Mouse (Mus musculus): ENCODE results near the gene Htra2. TPM values are rescaled to one million over a fixed set of nuclear protein-coding genes. Genes with fewer than 3 reads are reported as not detected.

Gene Htra2
- total RNA-seq, 2 experiments from 2014 or later: 31.2 to 32.7 TPM

DNA sequence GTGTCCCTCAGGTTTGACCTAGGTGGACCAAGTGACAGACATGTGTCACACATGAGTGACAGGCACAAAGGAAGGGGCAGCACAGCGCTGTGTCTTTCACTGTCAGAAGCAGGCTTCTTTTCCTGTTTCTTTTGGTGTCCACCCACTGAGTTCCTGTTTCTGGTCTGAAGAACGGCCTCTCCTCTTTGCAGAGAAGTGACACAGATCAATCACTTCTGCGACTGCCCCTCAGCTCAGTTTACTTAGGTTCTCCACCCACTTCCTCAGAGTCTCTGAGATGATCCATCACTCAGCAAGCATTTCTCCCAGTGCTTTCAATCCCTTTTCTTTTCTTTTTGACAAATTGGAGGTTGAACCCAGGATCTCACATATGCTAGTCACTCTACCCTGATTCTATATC, 46.4 kb downstream of the Htra2 start:
- DNase-seq: peak in 1 of 2 experiments; percentile 42

DNA sequence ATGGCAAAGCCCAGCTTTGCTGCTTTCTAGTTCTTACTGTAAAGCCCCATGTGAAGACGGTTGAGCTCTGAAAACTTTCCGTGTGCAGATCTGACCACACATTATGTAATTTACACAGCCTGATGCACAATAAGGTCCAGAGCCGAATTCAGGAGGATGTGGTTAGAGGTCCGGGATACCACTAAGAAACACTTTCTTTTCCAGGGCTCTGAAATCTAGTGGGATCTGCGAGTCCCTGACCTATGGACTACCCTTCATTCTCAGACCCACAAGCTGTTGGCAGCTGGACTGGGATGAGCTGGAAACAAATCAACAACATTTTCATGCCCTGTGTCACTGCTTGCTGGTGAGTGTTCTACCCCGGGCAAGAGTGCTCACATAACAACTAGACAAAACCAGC, 49.0 kb downstream of the Htra2 start:
- no peak for DNase-seq

DNA sequence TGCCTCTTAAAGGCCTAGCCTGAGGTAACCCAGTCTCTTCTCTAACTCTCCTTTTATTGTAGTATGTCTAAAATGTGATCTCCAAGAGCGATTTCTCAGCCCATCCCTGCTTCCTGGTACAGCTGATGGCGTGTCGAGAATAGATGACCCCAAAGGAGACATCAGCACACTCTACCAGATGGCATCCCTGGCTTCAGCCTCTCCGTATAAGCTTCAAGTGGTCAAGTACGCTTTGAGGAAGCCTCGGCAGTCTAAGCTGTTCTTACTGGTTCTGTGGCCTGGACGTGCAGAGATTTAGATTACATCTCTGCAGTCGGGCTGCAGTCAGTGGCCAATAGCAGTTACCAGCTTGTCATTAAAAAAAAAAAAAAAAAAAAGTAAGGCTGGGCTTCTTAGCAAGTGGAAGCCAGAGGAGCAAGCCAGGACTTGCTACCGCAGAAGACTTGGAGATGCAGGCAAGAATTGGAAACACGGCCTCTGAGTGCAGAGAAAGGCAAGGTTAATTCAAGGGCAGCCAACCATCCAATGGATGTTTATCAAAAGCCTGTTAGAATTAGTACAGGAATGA, 49.5 kb downstream of the Htra2 start:
- DNase-seq: no peak

DNA sequence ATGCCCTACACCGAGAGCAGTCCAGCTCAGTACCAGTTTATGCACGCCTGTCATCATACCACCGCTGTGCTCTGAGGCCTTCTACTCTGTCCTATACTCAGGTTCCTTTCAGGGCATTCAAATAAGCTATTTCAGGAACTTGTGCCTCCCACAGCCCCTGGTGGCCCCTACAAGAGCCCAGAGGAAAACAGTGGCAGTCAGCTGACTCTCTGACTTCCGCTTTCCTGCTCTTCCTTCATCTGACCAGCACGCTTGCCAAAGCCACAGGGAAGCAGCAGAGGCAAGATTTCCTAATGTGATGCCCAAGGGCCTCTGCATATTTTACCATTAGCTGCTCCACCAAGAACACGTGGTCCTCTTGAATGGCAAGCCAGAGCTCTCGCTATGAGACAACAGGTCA, 50.2 kb downstream of the Htra2 start:
- peak; percentile 33 to 79 for DNase-seq

DNA sequence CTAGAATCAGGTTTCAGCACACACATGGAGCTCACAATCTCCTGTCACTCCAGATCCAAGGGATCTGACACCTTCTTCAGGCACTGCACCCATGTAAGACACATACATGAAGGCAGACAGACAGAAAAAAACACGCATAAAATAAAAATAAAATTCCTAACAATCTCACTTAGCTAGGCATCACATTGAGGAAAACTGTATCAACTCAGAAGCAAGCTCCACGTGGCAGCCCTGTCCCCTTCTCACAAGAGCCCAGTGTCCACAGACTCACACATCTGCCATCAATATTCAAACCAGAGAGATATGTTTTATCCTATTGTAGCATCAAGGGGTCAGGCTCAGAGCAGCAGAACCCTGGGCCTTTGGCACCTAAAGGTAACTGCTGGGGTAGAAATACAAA, 50.8 kb downstream of the Htra2 start:
- DNase-seq: no peak

DNA sequence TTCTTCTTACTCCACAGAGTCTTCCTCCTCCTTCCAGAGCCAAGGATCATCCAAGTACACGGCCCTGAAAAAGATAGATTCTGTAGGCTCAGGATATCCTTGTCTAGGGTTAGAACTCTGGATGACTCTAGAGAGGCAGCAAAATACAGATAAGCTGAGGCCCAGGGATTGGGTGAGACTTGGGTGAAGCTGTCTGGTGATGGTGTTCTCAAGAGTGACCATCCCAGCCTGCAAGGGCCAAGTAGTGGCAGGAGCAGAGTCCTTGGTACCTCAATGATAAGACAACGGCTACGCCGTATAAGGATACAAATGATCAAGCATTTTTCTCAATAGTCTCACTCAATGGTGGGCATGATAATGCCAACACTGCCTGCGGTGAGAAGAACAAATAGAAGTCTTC, 51.2 kb downstream of the Htra2 start:
- no peak for DNase-seq

DNA sequence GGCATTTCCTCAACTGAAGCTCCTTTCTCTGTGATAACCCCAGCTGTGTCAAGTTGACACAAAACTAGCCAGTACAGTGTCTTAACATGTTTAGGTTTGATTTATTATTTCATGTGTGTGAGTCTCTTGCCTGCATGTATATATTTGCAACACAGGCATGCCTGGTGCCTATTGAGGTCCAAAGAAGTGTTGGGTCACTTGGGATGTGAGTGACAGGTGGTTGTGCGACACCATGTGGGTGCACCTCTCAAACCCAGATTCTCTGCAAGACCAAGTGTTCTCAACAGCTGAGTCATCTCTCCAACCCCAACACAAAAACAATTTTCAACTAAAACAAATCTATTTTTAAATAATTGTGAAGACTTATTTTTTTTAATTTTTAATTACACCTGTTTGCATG, 52.0 kb downstream of the Htra2 start:
- no peak for DNase-seq

Small RNA genes within 50 kb of the gene (microRNA-seq; reads per million reads assigned to microRNA genes)
- gene Mir3470a: 0 reads per million in 2 experiments
- gene Mir7040: 0 to 0.27 reads per million in 2 experiments

Other genes with a start within 250 kb of the Htra2 start
- gene Sema4f, start 115.5 kb downstream of the Htra2 start, total RNA-seq (2021): under 1 TPM; 0.12 to 0.15 TPM
- under 1 TPM in 1 of 2 experiments, not detected in 1; 0.36 TPM for gene M1ap, start 108.4 kb downstream of the Htra2 start, total RNA-seq (2021)
- gene Dok1, start 21.8 kb downstream of the Htra2 start, total RNA-seq (2021): 1 to 10 TPM; 2.7 to 4.7 TPM
- 1 to 10 TPM; 1.7 to 2.3 TPM for gene Loxl3, start 21.1 kb downstream of the Htra2 start, total RNA-seq (2021)
- gene Aup1, start 752 bp downstream of the Htra2 start, total RNA-seq (2021): 10 to 100 TPM; 76.3 to 77.2 TPM
- gene Dqx1, start 2.6 kb upstream of the Htra2 start, total RNA-seq (2021): under 1 TPM; 0.20 to 0.87 TPM
- gene Tlx2, start 15.0 kb upstream of the Htra2 start, total RNA-seq (2021): not detected
- gene Pcgf1, start 22.6 kb upstream of the Htra2 start, total RNA-seq (2021): 1 to 10 TPM; 7.4 to 9.6 TPM
- 1 to 10 TPM; 1.3 to 1.5 TPM for gene Lbx2, start 31.1 kb upstream of the Htra2 start, total RNA-seq (2021)
- gene Ccdc142, start 46.3 kb upstream of the Htra2 start, total RNA-seq (2021): 1 to 10 TPM; 1.3 to 1.5 TPM
- 1 to 10 TPM in 1 of 2 experiments, under 1 TPM in 1; 0.89 to 1.2 TPM for gene Gm42688, start 46.3 kb upstream of the Htra2 start, total RNA-seq (2021)
- gene Mrpl53, start 53.8 kb upstream of the Htra2 start, total RNA-seq (2021): 100 to 1,000 TPM; 124 to 135 TPM
- 10 to 100 TPM in 1 of 2 experiments, 1 to 10 TPM in 1; 9.3 to 10.3 TPM for gene Mogs, start 60.2 kb upstream of the Htra2 start, total RNA-seq (2021)
- gene Wbp1, start 66.3 kb upstream of the Htra2 start, total RNA-seq (2021): 10 to 100 TPM; 68.8 to 74.6 TPM
- 10 to 100 TPM; 11.9 to 15.7 TPM for gene Ino80b, start 70.2 kb upstream of the Htra2 start, total RNA-seq (2021)
- 1 to 10 TPM; 3.5 to 5.9 TPM for gene Rtkn, start 80.2 kb upstream of the Htra2 start, total RNA-seq (2021)
- 1 to 10 TPM; 1.6 to 1.8 TPM for gene Wdr54, start 101.1 kb upstream of the Htra2 start, total RNA-seq (2021)
- gene 1700003E16Rik, start 101.1 kb upstream of the Htra2 start, total RNA-seq (2021): under 1 TPM; 0.12 to 0.18 TPM
- gene Dctn1, start 110.6 kb upstream of the Htra2 start, total RNA-seq (2021): 100 to 1,000 TPM; 130 to 133 TPM
- gene Slc4a5, start 164.6 kb upstream of the Htra2 start, total RNA-seq (2021): under 1 TPM in 1 of 2 experiments, not detected in 1; 0.08 TPM